Mouse (Mus musculus): ENCODE measurements around the gene Clic1. TPM values are rescaled to one million over a fixed set of nuclear protein-coding genes. Genes with fewer than 3 reads are reported as not detected.
A peak's percentile ranks its signal among the peaks of the same experiment; 100 is the strongest.

The Clic1 gene
- polyA plus RNA-seq, 1 experiment from 2014 or later, result 102 TPM

GRCm38 (mm10) chr17:35034896-35035295 is 14.9 kb upstream of the Clic1 start:
- Histone ChIP-seq H3K4me2 (ENCODE audit: low read depth, low read length) (no peak overlapping the region), H3K27me3 (ENCODE audit: insufficient read depth, low read length) (no peaks in the 10 kb centered on the region), H3K36me3 (replicated peaks; ENCODE audit: insufficient read depth, low read length) (no peaks in the 10 kb centered on the region), H3K27ac (ENCODE audit: low read depth) (no peak overlapping the region), H3K4me3 (ENCODE audit: low read depth, low read length) (no peak overlapping the region), H3K4me1 (ENCODE audit: insufficient read depth) (peaks cover 7% of the 10 kb centered on the region), H3K9me3 (ENCODE audit: low read length) (no peaks in the 10 kb centered on the region), H3K9ac (replicated peaks) (no peak overlapping the region)
- ATAC-seq (no peak), DNase-seq (no peak)
- WGBS (ENCODE audit: insufficient replicate concordance), result 53% methylated on average over 6 of the region's 6 CpGs
- TF ChIP-seq CTCF (IDR thresholded peaks at IDR 0.05; ENCODE audit: low read depth) (no peak), EP300 (IDR thresholded peaks at IDR 0.05; ENCODE audit: low read depth) (no peak)

DNA sequence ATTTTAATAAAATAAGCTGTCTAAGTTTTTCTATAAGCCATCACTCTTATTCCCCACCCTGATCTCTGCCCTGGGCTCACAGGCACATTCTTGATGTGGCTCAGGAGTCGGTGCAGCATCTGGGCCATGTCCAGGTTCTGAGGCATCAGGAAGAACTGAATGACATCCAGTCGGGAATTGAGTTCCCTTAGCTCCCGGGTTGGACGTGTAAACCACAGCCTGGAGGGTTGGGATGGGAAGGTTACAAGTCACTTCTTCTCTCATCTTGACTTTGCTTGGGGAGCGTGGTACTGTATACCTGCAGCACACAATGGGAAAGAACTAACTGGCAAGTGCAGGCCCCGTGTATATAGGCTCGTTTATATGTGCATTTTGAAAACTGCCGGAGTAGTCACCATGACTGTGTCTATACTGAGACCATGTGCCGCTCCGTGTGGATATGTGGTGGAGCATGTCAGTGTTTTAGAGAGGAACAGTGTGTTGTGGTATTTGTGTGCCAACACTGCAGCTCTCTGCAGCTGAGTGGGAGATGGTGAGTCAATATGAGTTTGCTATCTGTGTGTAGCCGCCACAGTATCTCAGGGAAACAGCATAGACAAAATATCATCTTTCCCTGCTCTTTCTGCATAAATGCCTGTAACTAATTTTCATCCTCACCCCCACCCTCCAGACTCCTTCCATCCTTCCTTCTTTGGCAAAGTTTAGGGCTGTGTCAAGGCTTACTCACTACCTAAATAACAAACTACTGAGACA is 10.5 kb upstream of the Clic1 start:
- WGBS (ENCODE audit: insufficient replicate concordance), result 84% methylated on average over 11 of the region's 11 CpGs
- Histone ChIP-seq H3K36me3 (replicated peaks; ENCODE audit: insufficient read depth, low read length) (no peaks in the 10 kb centered on the region), H3K9ac (replicated peaks) (no peak overlapping the region), H3K4me1 (ENCODE audit: insufficient read depth) (peaks cover 12% of the 10 kb centered on the region), H3K4me3 (ENCODE audit: low read depth, low read length) (no peak overlapping the region), H3K4me2 (ENCODE audit: low read depth, low read length) (no peak overlapping the region), H3K27ac (ENCODE audit: low read depth) (no peak overlapping the region), H3K27me3 (ENCODE audit: insufficient read depth, low read length) (no peaks in the 10 kb centered on the region), H3K9me3 (ENCODE audit: low read length) (no peaks in the 10 kb centered on the region)
- no peak for ATAC-seq
- no peak for DNase-seq
- TF ChIP-seq CTCF (IDR thresholded peaks at IDR 0.05; ENCODE audit: low read depth) (no peak), EP300 (IDR thresholded peaks at IDR 0.05; ENCODE audit: low read depth) (no peak)

DNA sequence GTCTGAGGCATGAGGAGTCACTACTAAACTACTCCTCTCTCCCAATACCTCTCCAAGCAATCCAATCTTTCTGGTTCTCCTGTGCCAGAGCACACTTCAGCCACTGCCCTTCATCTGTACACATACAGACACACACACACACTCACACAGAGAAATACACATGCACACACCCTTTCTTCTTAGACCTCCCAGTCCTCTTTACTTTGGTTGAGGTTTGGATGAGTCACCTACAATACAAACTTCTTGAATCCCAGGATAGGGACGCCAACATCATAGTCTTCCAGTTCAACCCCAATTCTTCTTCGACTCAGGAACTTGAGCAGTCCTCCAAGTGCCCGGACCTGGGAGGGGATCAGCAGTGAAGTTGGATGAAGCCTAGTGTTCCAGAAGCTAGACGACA is 6.0 kb upstream of the Clic1 start:
- no peak for DNase-seq
- H3K4me2 ChIP-seq (ENCODE audit: low read depth, low read length), result 0 out of 2 replicates have a peak overlapping the region, but pooled peaks have one; percentile 99
- TF ChIP-seq EP300 (IDR thresholded peaks at IDR 0.05; ENCODE audit: low read depth) (no peak), CTCF (IDR thresholded peaks at IDR 0.05; ENCODE audit: low read depth) (no peak)
- no peak for ATAC-seq
- peak overlapping the region; percentile 94; the same call in 1 of the 2 replicates for H3K27ac ChIP-seq (ENCODE audit: low read depth)
- no peak overlapping the region for H3K4me3 ChIP-seq (ENCODE audit: low read depth, low read length)
- no peaks in the 10 kb centered on the region for H3K27me3 ChIP-seq (ENCODE audit: insufficient read depth, low read length)
- H3K4me1 ChIP-seq (ENCODE audit: insufficient read depth), result peaks cover 50% of the 10 kb centered on the region
- WGBS (ENCODE audit: insufficient replicate concordance), result 77% methylated on average over 4 of the region's 4 CpGs
- H3K9me3 ChIP-seq (ENCODE audit: low read length), result no peaks in the 10 kb centered on the region
- no peak overlapping the region for H3K9ac ChIP-seq (replicated peaks)
- no peaks in the 10 kb centered on the region for H3K36me3 ChIP-seq (replicated peaks; ENCODE audit: insufficient read depth, low read length)

DNA sequence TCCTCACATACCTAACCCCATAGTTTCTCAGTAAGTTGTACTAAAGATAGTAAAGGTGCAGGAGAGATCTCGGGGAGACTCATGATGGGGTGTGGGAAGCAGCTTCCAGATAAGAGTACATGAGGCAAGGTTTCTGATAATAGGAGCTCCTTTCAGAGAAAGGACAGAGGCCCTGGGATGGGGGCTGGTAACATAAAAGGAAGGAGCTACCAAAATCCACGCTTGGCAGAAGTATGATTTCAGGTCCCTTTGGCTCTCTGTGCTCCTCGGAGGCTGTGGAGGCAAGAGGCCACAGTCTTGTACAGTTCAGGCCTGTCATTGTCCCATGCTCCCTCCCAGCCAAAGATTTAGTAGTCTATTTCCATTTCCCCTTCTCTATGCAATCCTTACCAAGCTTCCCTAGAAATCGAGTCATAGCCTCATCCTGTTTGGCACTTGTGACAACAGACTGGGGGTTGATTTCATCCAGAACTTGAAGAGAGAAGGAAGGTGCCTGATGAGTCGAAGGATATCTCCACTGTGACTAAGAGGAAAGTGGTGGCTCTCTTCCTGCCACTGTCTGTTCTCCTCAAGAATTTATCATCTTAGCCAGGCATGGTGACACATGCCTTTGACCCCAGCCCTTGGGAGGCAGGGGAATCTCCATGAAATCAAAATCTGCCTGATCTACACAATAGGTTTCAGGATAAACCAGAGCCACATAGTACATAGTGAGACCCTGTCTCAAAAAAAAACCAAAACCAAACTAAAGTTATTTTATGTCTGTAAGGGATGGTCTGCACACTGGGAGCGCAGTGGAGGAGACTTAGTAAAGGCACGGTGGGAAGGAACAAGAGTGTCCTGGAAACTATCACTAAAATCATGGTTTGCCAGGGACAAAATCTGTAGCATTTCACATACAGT is 4.6 kb upstream of the Clic1 start:
- no peaks in the 10 kb centered on the region for H3K27me3 ChIP-seq (ENCODE audit: insufficient read depth, low read length)
- H3K36me3 ChIP-seq (replicated peaks; ENCODE audit: insufficient read depth, low read length), result no peaks in the 10 kb centered on the region
- DNase-seq, result no peak
- H3K4me1 ChIP-seq (ENCODE audit: insufficient read depth), result peaks cover 61% of the 10 kb centered on the region
- WGBS (ENCODE audit: insufficient replicate concordance), result 47% methylated on average over 7 of the region's 7 CpGs
- peak overlapping the region; percentile 94 for H3K27ac ChIP-seq (ENCODE audit: low read depth)
- no peak for ATAC-seq
- H3K4me3 ChIP-seq (ENCODE audit: low read depth, low read length), result peak overlapping the region; percentile 70
- H3K4me2 ChIP-seq (ENCODE audit: low read depth, low read length), result peak overlapping the region; percentile 99
- TF ChIP-seq EP300 (IDR thresholded peaks at IDR 0.05; ENCODE audit: low read depth) (peak; percentile 63), CTCF (IDR thresholded peaks at IDR 0.05; ENCODE audit: low read depth) (no peak)
- H3K9ac ChIP-seq (replicated peaks), result peak overlapping the region; percentile 93
- H3K9me3 ChIP-seq (ENCODE audit: low read length), result no peaks in the 10 kb centered on the region

GRCm38 (mm10) chr17:35045807-35046680 is 3.7 kb upstream of the Clic1 start:
- peak overlapping the region; percentile 94 for H3K27ac ChIP-seq (ENCODE audit: low read depth)
- peaks cover 61% of the 10 kb centered on the region for H3K4me1 ChIP-seq (ENCODE audit: insufficient read depth)
- peak overlapping the region; percentile 70 for H3K4me3 ChIP-seq (ENCODE audit: low read depth, low read length)
- no peaks in the 10 kb centered on the region for H3K27me3 ChIP-seq (ENCODE audit: insufficient read depth, low read length)
- peak overlapping the region; percentile 99 for H3K4me2 ChIP-seq (ENCODE audit: low read depth, low read length)
- DNase-seq, result no peak
- no peak for ATAC-seq
- peak overlapping the region; percentile 93 for H3K9ac ChIP-seq (replicated peaks)
- H3K36me3 ChIP-seq (replicated peaks; ENCODE audit: insufficient read depth, low read length), result no peaks in the 10 kb centered on the region
- 4% methylated on average over 40 of the region's 48 CpGs for WGBS (ENCODE audit: insufficient replicate concordance)
- no peaks in the 10 kb centered on the region for H3K9me3 ChIP-seq (ENCODE audit: low read length)
- TF ChIP-seq CTCF (IDR thresholded peaks at IDR 0.05; ENCODE audit: low read depth) (no peak), EP300 (IDR thresholded peaks at IDR 0.05; ENCODE audit: low read depth) (no peak)

Data from liver, postnatal 0 days (tissue).